In genomic region chr6:108493753-108494152, GRCm38 (mm10) we compare ENCODE assay signal across 32 mouse cellular contexts.
DNase-seq lines count a peak whose midpoint lies in the region; ATAC-seq lines count a peak whose summit lies in the region.
"Had no signal": no experiment of that assay in that cellular context is flagged by ENCODE, and none has a peak within 500 bp of the region (broad histone marks: within the 10 kb centered on the region; RNA-seq: fewer than 3 reads in every experiment).

No protein-coding gene starts in this region.

- H3K4me3 ChIP-seq in forebrain, embryonic 13.5 days, result no peak overlapping the region
- no peak overlapping the region for H3K4me3 ChIP-seq in forebrain, embryonic 16.5 days (replicated peaks; ENCODE audit: low read length)
- H3K4me3 ChIP-seq in hindbrain, embryonic 12.5 days, result no peak overlapping the region
- H3K4me3 ChIP-seq in hindbrain, embryonic 11.5 days (ENCODE audit: low read depth, low read length), result no peak overlapping the region
- H3K4me3 ChIP-seq in midbrain, embryonic 12.5 days, result no peak overlapping the region
- no peak overlapping the region for H3K4me3 ChIP-seq in midbrain, embryonic 10.5 days
- H3K4me3 ChIP-seq in neural tube, embryonic 14.5 days (ENCODE audit: low read depth, low read length), result no peak overlapping the region
- no peak overlapping the region for H3K4me3 ChIP-seq in kidney, embryonic 16.5 days (ENCODE audit: low read length)
- H3K4me3 ChIP-seq: erythroblast, embryonic 14.5 days; heart, adult 2 months; heart, embryonic 13.5 days; hindbrain, embryonic 15.5 days; intestine, embryonic 15.5 days; left cerebral cortex, adult 2 months; myocyte had no signal

- no peaks in the 10 kb centered on the region for H3K9me3 ChIP-seq in forebrain, embryonic 13.5 days (replicated peaks)
- H3K9me3 ChIP-seq in forebrain, embryonic 16.5 days (ENCODE audit: control insufficient read depth, low read length), result no peaks in the 10 kb centered on the region
- H3K9me3 ChIP-seq in hindbrain, embryonic 12.5 days (replicated peaks), result no peaks in the 10 kb centered on the region
- no peaks in the 10 kb centered on the region for H3K9me3 ChIP-seq in hindbrain, embryonic 11.5 days (ENCODE audit: control insufficient read depth, low read length)
- no peaks in the 10 kb centered on the region for H3K9me3 ChIP-seq in midbrain, embryonic 12.5 days
- no peaks in the 10 kb centered on the region for H3K9me3 ChIP-seq in midbrain, embryonic 10.5 days (replicated peaks)
- H3K9me3 ChIP-seq in neural tube, embryonic 14.5 days (ENCODE audit: control insufficient read depth, low read length), result no peaks in the 10 kb centered on the region
- H3K9me3 ChIP-seq in kidney, embryonic 16.5 days (ENCODE audit: low read length), result no peaks in the 10 kb centered on the region
- H3K9me3 ChIP-seq: heart, embryonic 13.5 days; hindbrain, embryonic 15.5 days; intestine, embryonic 15.5 days had no signal

- no peak overlapping the region for H3K9ac ChIP-seq in forebrain, embryonic 13.5 days
- H3K9ac ChIP-seq in forebrain, embryonic 16.5 days (replicated peaks; ENCODE audit: low read depth, low read length), result no peak overlapping the region
- no peak overlapping the region for H3K9ac ChIP-seq in hindbrain, embryonic 12.5 days
- no peak overlapping the region for H3K9ac ChIP-seq in hindbrain, embryonic 11.5 days (ENCODE audit: low read depth, low read length)
- no peak overlapping the region for H3K9ac ChIP-seq in midbrain, embryonic 12.5 days (replicated peaks)
- no peak overlapping the region for H3K9ac ChIP-seq in neural tube, embryonic 14.5 days (replicated peaks; ENCODE audit: low read depth, low read length)
- H3K9ac ChIP-seq in kidney, embryonic 16.5 days (replicated peaks; ENCODE audit: low read length), result no peak overlapping the region
- H3K9ac ChIP-seq: heart, embryonic 13.5 days; hindbrain, embryonic 15.5 days; intestine, embryonic 15.5 days; liver, embryonic 14.5 days had no signal

- ATAC-seq in forebrain, embryonic 13.5 days, result no peak
- ATAC-seq in forebrain, embryonic 16.5 days, result no peak
- ATAC-seq in hindbrain, embryonic 12.5 days (ENCODE audit: low FRiP score), result peak; percentile 8; the same call in 1 of the 2 replicates
- ATAC-seq in hindbrain, embryonic 11.5 days (ENCODE audit: low FRiP score), result no peak
- peak; percentile 41; the same call in 1 of the 2 replicates for ATAC-seq in midbrain, embryonic 12.5 days (ENCODE audit: low FRiP score, low read depth)
- peak; percentile 38; the same call in 1 of the 2 replicates for ATAC-seq in neural tube, embryonic 14.5 days (ENCODE audit: low read depth)
- ATAC-seq in kidney, embryonic 16.5 days (ENCODE audit: low FRiP score, low TSS enrichment), result no peak
- ATAC-seq: activated CD4-positive, CD25-positive, alpha-beta regulatory T cell, adult 4 months; intestine, embryonic 15.5 days had no signal

- H3K36me3 ChIP-seq in forebrain, embryonic 13.5 days (ENCODE audit: poor library complexity, severe bottlenecking), result no peaks in the 10 kb centered on the region; the same call in 1 of the 2 replicates
- no peaks in the 10 kb centered on the region for H3K36me3 ChIP-seq in forebrain, embryonic 16.5 days (ENCODE audit: control insufficient read depth, insufficient read depth)
- H3K36me3 ChIP-seq in hindbrain, embryonic 12.5 days, result no peaks in the 10 kb centered on the region
- no peaks in the 10 kb centered on the region for H3K36me3 ChIP-seq in hindbrain, embryonic 11.5 days (ENCODE audit: control insufficient read depth, insufficient read depth, low read length)
- H3K36me3 ChIP-seq in midbrain, embryonic 12.5 days, result no peaks in the 10 kb centered on the region
- H3K36me3 ChIP-seq in midbrain, embryonic 10.5 days, result peaks cover 23% of the 10 kb centered on the region
- H3K36me3 ChIP-seq in neural tube, embryonic 14.5 days (ENCODE audit: control insufficient read depth, insufficient read depth, low read length), result no peaks in the 10 kb centered on the region
- H3K36me3 ChIP-seq in kidney, embryonic 16.5 days (ENCODE audit: insufficient read depth, low read length), result peaks cover 46% of the 10 kb centered on the region
- H3K36me3 ChIP-seq: hindbrain, embryonic 15.5 days had no signal

- no peak for DNase-seq in hindbrain, embryonic 11.5 days (ENCODE audit: low spot score)
- DNase-seq in midbrain, embryonic 10.5 days (ENCODE audit: low spot score), result no peak
- DNase-seq: adrenal gland, adult 2 months; adrenal gland, postnatal 36 days; cerebellum, adult 2 months; cerebellum, postnatal 14 days; gastrocnemius, postnatal 14 days; heart, adult 2 months; kidney, adult 9 months; kidney, postnatal 14 days; liver; lung, adult 2 months; lung, postnatal 10 days; right cerebral cortex, adult 18-20 months; thymus, adult 2 months; thymus, postnatal 36 days had no signal

- no peaks in the 10 kb centered on the region for H3K27me3 ChIP-seq in forebrain, embryonic 13.5 days
- H3K27me3 ChIP-seq in forebrain, embryonic 16.5 days (replicated peaks; ENCODE audit: control insufficient read depth, insufficient read depth, low read length), result no peaks in the 10 kb centered on the region
- no peaks in the 10 kb centered on the region for H3K27me3 ChIP-seq in hindbrain, embryonic 12.5 days
- H3K27me3 ChIP-seq in hindbrain, embryonic 11.5 days (ENCODE audit: control insufficient read depth, insufficient read depth, low read length), result no peaks in the 10 kb centered on the region
- no peaks in the 10 kb centered on the region for H3K27me3 ChIP-seq in midbrain, embryonic 12.5 days
- no peaks in the 10 kb centered on the region for H3K27me3 ChIP-seq in midbrain, embryonic 10.5 days (ENCODE audit: low read depth, poor library complexity, severe bottlenecking)
- H3K27me3 ChIP-seq in neural tube, embryonic 14.5 days (ENCODE audit: control insufficient read depth, insufficient read depth, low read length), result no peaks in the 10 kb centered on the region
- H3K27me3 ChIP-seq in kidney, embryonic 16.5 days (ENCODE audit: insufficient read depth, low read length), result no peaks in the 10 kb centered on the region
- H3K27me3 ChIP-seq: CH12.LX; heart, embryonic 13.5 days; hindbrain, embryonic 15.5 days; intestine, embryonic 15.5 days had no signal

- peak overlapping the region; percentile 42; the same call in 1 of the 2 replicates for H3K27ac ChIP-seq in forebrain, embryonic 13.5 days
- no peak overlapping the region for H3K27ac ChIP-seq in forebrain, embryonic 16.5 days (ENCODE audit: low read length)
- H3K27ac ChIP-seq in hindbrain, embryonic 12.5 days, result no peak overlapping the region
- no peak overlapping the region for H3K27ac ChIP-seq in hindbrain, embryonic 11.5 days (ENCODE audit: low read depth, low read length)
- H3K27ac ChIP-seq in midbrain, embryonic 12.5 days (replicated peaks), result no peak overlapping the region
- no peak overlapping the region for H3K27ac ChIP-seq in midbrain, embryonic 10.5 days (replicated peaks)
- no peak overlapping the region for H3K27ac ChIP-seq in neural tube, embryonic 14.5 days (ENCODE audit: low read depth, low read length)
- no peak overlapping the region for H3K27ac ChIP-seq in kidney, embryonic 16.5 days (ENCODE audit: low read length)
- H3K27ac ChIP-seq: heart, adult 2 months; heart, embryonic 13.5 days; hindbrain, embryonic 15.5 days; intestine, embryonic 15.5 days; left cerebral cortex, adult 2 months; liver, embryonic 14.5 days; macrophage had no signal

- H3K4me1 ChIP-seq in forebrain, embryonic 13.5 days, result peaks cover 10% of the 10 kb centered on the region; the same call in 1 of the 2 replicates
- H3K4me1 ChIP-seq in forebrain, embryonic 16.5 days (replicated peaks; ENCODE audit: control insufficient read depth, insufficient read depth, low read length), result peaks cover 8% of the 10 kb centered on the region
- H3K4me1 ChIP-seq in hindbrain, embryonic 12.5 days, result no peaks in the 10 kb centered on the region
- no peaks in the 10 kb centered on the region for H3K4me1 ChIP-seq in hindbrain, embryonic 11.5 days (replicated peaks; ENCODE audit: control insufficient read depth, insufficient read depth, low read length)
- peaks cover 3% of the 10 kb centered on the region; the same call in 1 of the 2 replicates for H3K4me1 ChIP-seq in midbrain, embryonic 12.5 days
- H3K4me1 ChIP-seq in midbrain, embryonic 10.5 days, result no peaks in the 10 kb centered on the region
- H3K4me1 ChIP-seq in neural tube, embryonic 14.5 days (ENCODE audit: control insufficient read depth, insufficient read depth, low read length), result 0 out of 2 replicates have a peak, but pooled peaks cover 5% of the 10 kb centered on the region
- H3K4me1 ChIP-seq in kidney, embryonic 16.5 days (ENCODE audit: insufficient read depth, low read length), result no peaks in the 10 kb centered on the region
- H3K4me1 ChIP-seq: intestine, embryonic 15.5 days had no signal

- no peak overlapping the region for H3K4me2 ChIP-seq in forebrain, embryonic 13.5 days
- H3K4me2 ChIP-seq in forebrain, embryonic 16.5 days (ENCODE audit: low read length), result no peak overlapping the region
- H3K4me2 ChIP-seq in hindbrain, embryonic 12.5 days (replicated peaks), result no peak overlapping the region
- no peak overlapping the region for H3K4me2 ChIP-seq in hindbrain, embryonic 11.5 days (replicated peaks; ENCODE audit: low read depth, low read length)
- H3K4me2 ChIP-seq in midbrain, embryonic 12.5 days (replicated peaks), result no peak overlapping the region
- no peak overlapping the region for H3K4me2 ChIP-seq in neural tube, embryonic 14.5 days (ENCODE audit: low read depth, low read length)
- no peak overlapping the region for H3K4me2 ChIP-seq in kidney, embryonic 16.5 days (replicated peaks; ENCODE audit: low read depth, low read length)
- H3K4me2 ChIP-seq: heart, embryonic 13.5 days; hindbrain, embryonic 15.5 days; intestine, embryonic 15.5 days had no signal

- 89% methylated on average over 16 of the region's 16 CpGs for WGBS in forebrain, embryonic 13.5 days
- WGBS in forebrain, embryonic 16.5 days, result 86% methylated on average over 16 of the region's 16 CpGs
- WGBS in hindbrain, embryonic 12.5 days, result 86% methylated on average over 16 of the region's 16 CpGs
- WGBS in hindbrain, embryonic 11.5 days, result 91% methylated on average over 16 of the region's 16 CpGs
- WGBS in midbrain, embryonic 12.5 days, result 90% methylated on average over 16 of the region's 16 CpGs
- WGBS in midbrain, embryonic 10.5 days, result 92% methylated on average over 16 of the region's 16 CpGs
- WGBS in neural tube, embryonic 14.5 days, result 81% methylated on average over 16 of the region's 16 CpGs
- 87% methylated on average over 16 of the region's 16 CpGs for WGBS in kidney, embryonic 16.5 days

Comparison
In these comparisons a context has a peak if more than half of its experiments do, and no peak if none do; other contexts are left out.
1. ATAC-seq: peak in hindbrain, embryonic 12.5 days (single experiment), midbrain, embryonic 12.5 days (single experiment) and neural tube, embryonic 14.5 days (single experiment); none in forebrain, embryonic 13.5 days (single experiment), forebrain, embryonic 16.5 days (single experiment), hindbrain, embryonic 11.5 days (single experiment) and kidney, embryonic 16.5 days (single experiment).